Mouse (Mus musculus): Measurements from ENCODE around the gene Unkl. TPM values are rescaled to one million over a fixed set of nuclear protein-coding genes. Genes with fewer than 3 reads are reported as not detected.

The Unkl gene
- polyA plus RNA-seq (2012; fragmentation: generic; extraction: Trizol), result 1.8 TPM
- long read RNA-seq, experiment 1, result 0 reads
- long read RNA-seq, experiment 2, full-length matches to known transcripts, result 5 of 19 reads
- long read RNA-seq, experiment 2, partial matches to known transcripts, result 2 of 19 reads
- long read RNA-seq, experiment 2, other reads (novel, unspliced or antisense), result 12 of 19 reads

DNA sequence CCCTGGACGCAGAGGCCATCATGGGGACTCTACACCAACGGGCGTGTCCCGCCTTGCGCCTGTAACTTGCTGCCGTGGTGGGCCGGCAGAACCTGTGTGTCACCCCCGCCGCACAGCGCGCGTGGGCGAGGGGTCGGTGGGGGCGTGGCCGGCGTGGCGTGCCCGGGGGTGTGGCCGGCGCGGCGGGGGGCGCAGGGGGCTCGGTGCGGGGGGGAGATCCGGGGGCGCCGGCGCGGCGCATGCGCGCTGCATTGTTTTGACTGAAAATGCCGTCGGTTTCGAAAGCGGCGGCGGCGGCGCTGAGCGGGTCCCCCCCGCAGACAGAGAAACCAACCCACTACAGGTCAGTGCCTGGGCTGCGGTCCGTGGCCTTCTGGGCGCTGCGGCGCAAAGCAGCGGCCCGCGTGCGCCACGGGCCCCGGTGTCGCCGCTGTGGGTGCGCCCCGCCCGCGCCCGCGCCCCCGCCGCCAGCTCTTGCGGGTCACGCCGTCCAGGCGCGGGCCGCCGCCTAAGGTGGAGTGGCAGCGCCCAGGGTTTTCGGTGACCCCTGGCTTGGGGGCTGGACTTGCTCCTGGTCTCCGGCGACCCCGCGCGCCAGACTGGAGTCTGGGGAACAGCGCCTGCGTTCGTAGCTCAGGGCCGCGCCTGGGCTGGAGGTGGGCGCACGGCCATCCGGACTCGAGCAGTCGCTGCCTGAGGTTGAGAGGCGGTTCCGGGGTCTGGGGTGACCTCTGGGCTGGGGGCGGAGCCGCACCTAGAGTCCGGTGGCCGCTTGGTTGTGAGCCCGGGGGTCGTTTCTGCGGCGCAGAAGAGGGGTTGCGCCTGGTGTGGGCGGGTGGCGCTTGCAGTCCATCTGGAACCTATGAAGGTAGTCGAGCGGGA, at the start of gene Unkl:
Gene Unkl, plus strand, starts transcription at position 248 of the 882 bp plus-strand sequence.
- Histone ChIP-seq H3K79me2 (ENCODE audit: control insufficient read depth, insufficient read depth) (peaks cover 77% of the 10 kb centered on the region), H3K36me3 (ENCODE audit: control insufficient read depth, insufficient read depth) (peaks cover 11% of the 10 kb centered on the region), H3K79me3 (ENCODE audit: low read depth) (peaks cover 41% of the 10 kb centered on the region), H3K27me3 (ENCODE audit: control insufficient read depth, insufficient read depth, insufficient read length) (no peaks in the 10 kb centered on the region), H3K4me3 (ENCODE audit: insufficient read depth, poor library complexity, severe bottlenecking) (peak within 1 kb of the TSS; percentile 66), H3ac (ENCODE audit: control insufficient read depth, insufficient read length, low read depth) (peak within 1 kb of the TSS; percentile 98)
- peak; percentile 31 for TF ChIP-seq MAX (IDR thresholded peaks at IDR 0.05)
- no peak for TF ChIP-seq FOSL1 (IDR thresholded peaks at IDR 0.05; ENCODE audit: insufficient read depth, low read length, poor library complexity, severe bottlenecking)

DNA sequence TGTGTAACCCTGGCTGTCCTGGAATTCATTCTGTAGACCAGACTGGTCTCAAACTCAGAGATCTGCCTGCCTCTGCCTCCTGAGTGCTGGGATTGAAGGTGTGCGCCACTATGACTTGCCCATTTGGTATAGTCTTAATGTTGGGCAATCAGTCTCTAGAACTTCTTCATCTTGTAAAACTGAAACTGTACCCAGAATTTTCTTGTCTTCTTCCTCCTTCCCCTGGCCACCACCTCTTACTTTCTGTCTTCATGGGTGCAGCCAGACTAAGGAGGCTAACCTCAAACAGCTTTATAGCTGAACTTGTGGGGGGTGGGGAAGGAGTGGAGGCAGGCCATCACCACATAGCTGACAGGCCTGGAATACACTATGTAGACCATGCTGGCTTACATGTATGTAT, 49.4 kb upstream of the Unkl start:
- Histone ChIP-seq H3ac (ENCODE audit: control insufficient read depth, insufficient read length, low read depth) (no peak overlapping the region), H3K4me3 (ENCODE audit: insufficient read depth, poor library complexity, severe bottlenecking) (no peak overlapping the region), H3K27me3 (ENCODE audit: control insufficient read depth, insufficient read depth, insufficient read length) (no peaks in the 10 kb centered on the region), H3K79me3 (ENCODE audit: low read depth) (peaks cover 36% of the 10 kb centered on the region), H3K79me2 (ENCODE audit: control insufficient read depth, insufficient read depth) (peaks cover 85% of the 10 kb centered on the region), H3K36me3 (ENCODE audit: control insufficient read depth, insufficient read depth) (peaks cover 3% of the 10 kb centered on the region)
- no peak for TF ChIP-seq USF1 (IDR thresholded peaks at IDR 0.05; ENCODE audit: low read depth)
- no peak for TF ChIP-seq MYOD1 (IDR thresholded peaks at IDR 0.05; ENCODE audit: control insufficient read depth, insufficient read length, low read depth)
- TF ChIP-seq MYOG (IDR thresholded peaks at IDR 0.05; ENCODE audit: control insufficient read depth, extremely low read depth, insufficient read length), result no peak
- no peak for TF ChIP-seq CTCF (IDR thresholded peaks at IDR 0.05; ENCODE audit: control insufficient read depth, insufficient read depth, insufficient read length)
- TF ChIP-seq FOSL1 (IDR thresholded peaks at IDR 0.05; ENCODE audit: insufficient read depth, low read length, poor library complexity, severe bottlenecking), result no peak
- no peak for TF ChIP-seq CEBPB (IDR thresholded peaks at IDR 0.05; ENCODE audit: low read depth)
- no peak for TF ChIP-seq MAX (IDR thresholded peaks at IDR 0.05)

DNA sequence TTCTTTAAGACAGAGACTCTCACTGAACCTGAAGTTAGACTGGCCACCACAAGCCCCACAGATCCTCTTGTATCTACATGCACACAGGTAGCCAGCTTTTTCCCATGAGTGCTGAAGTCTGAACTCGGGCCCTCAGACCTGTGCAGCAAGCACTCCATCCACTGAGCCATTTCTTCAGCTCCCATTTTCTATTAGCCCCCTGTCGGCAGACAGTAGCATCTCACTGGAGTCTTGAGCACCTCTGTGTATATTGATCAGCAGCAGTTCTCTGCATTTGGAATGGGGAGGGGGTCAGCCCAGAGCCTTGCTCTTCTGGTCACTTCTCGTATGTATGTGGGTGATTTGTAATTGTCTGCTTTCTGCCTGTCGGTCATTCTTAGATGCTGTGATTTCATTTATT, 48.2 kb upstream of the Unkl start:
- Histone ChIP-seq H3K79me2 (ENCODE audit: control insufficient read depth, insufficient read depth) (peaks cover 74% of the 10 kb centered on the region), H3ac (ENCODE audit: control insufficient read depth, insufficient read length, low read depth) (no peak overlapping the region), H3K4me3 (ENCODE audit: insufficient read depth, poor library complexity, severe bottlenecking) (no peak overlapping the region), H3K79me3 (ENCODE audit: low read depth) (peaks cover 26% of the 10 kb centered on the region), H3K36me3 (ENCODE audit: control insufficient read depth, insufficient read depth) (peaks cover 3% of the 10 kb centered on the region), H3K27me3 (ENCODE audit: control insufficient read depth, insufficient read depth, insufficient read length) (no peaks in the 10 kb centered on the region)
- no peak for TF ChIP-seq MAX (IDR thresholded peaks at IDR 0.05)
- TF ChIP-seq CTCF (IDR thresholded peaks at IDR 0.05; ENCODE audit: control insufficient read depth, insufficient read depth, insufficient read length), result no peak
- no peak for TF ChIP-seq FOSL1 (IDR thresholded peaks at IDR 0.05; ENCODE audit: insufficient read depth, low read length, poor library complexity, severe bottlenecking)
- TF ChIP-seq CEBPB (IDR thresholded peaks at IDR 0.05; ENCODE audit: low read depth), result no peak
- TF ChIP-seq MYOD1 (IDR thresholded peaks at IDR 0.05; ENCODE audit: control insufficient read depth, insufficient read length, low read depth), result no peak
- no peak for TF ChIP-seq USF1 (IDR thresholded peaks at IDR 0.05; ENCODE audit: low read depth)
- TF ChIP-seq MYOG (IDR thresholded peaks at IDR 0.05; ENCODE audit: control insufficient read depth, extremely low read depth, insufficient read length), result no peak

DNA sequence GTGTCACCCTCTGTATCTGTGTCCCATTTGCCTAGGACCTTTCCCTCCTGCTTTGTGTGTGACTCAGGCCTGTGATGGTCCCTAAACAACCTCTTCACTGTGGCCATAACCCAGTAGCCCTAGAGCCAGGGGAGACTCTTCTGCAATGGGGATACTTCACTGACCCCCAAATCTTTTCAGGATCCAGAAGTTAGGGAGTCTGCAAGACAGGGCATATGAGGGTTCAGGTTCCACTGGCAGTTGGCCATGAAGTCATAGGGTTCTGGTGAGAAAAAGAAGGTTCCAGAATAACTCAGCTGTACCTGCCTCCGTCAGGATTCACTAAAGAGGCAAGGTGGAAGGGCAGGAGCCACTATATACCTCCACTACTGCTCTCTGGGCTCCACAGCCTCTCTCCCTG, 26.0 kb upstream of the Unkl start, which contains the start of gene Ccdc154:
Gene Ccdc154, plus strand, starts transcription at position 301 of the 400 bp plus-strand sequence.
- Histone ChIP-seq H3K4me3 (ENCODE audit: insufficient read depth, poor library complexity, severe bottlenecking) (no peak within 1 kb of the TSS), H3K27me3 (ENCODE audit: control insufficient read depth, insufficient read depth, insufficient read length) (no peaks in the 10 kb centered on the region), H3K79me2 (ENCODE audit: control insufficient read depth, insufficient read depth) (no peaks in the 10 kb centered on the region), H3ac (ENCODE audit: control insufficient read depth, insufficient read length, low read depth) (no peak within 1 kb of the TSS), H3K79me3 (ENCODE audit: low read depth) (no peaks in the 10 kb centered on the region), H3K36me3 (ENCODE audit: control insufficient read depth, insufficient read depth) (peaks cover 21% of the 10 kb centered on the region)
- TF ChIP-seq USF1 (IDR thresholded peaks at IDR 0.05; ENCODE audit: low read depth), result no peak
- no peak for TF ChIP-seq MAX (IDR thresholded peaks at IDR 0.05)
- no peak for TF ChIP-seq MYOG (IDR thresholded peaks at IDR 0.05; ENCODE audit: control insufficient read depth, extremely low read depth, insufficient read length)
- no peak for TF ChIP-seq CEBPB (IDR thresholded peaks at IDR 0.05; ENCODE audit: low read depth)
- no peak for TF ChIP-seq CTCF (IDR thresholded peaks at IDR 0.05; ENCODE audit: control insufficient read depth, insufficient read depth, insufficient read length)
- no peak for TF ChIP-seq MYOD1 (IDR thresholded peaks at IDR 0.05; ENCODE audit: control insufficient read depth, insufficient read length, low read depth)
- no peak for TF ChIP-seq FOSL1 (IDR thresholded peaks at IDR 0.05; ENCODE audit: insufficient read depth, low read length, poor library complexity, severe bottlenecking)

DNA sequence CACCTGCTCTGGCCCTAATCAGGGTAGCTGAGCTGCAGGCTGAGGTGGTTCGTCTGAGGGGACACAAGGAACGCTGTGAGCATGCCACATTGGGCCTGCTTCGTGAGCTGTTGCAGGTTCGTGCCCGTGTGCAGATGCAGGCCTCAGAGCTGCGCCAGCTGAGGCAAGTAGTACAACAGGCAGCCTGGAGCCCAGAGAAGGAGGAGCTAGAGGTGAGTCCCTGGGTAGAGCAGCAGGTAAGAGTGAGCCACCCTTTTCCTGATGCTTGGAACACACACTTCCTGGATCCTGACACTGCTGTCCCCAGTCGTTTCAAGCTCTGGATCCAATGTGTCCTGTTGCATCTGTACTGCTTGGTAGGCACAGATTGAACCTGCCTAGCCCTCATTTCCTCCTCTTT, 24.8 kb upstream of the Unkl start:
- H3K4me3 ChIP-seq (ENCODE audit: insufficient read depth, poor library complexity, severe bottlenecking), result no peak overlapping the region
- H3K27me3 ChIP-seq (ENCODE audit: control insufficient read depth, insufficient read depth, insufficient read length), result no peaks in the 10 kb centered on the region
- H3K36me3 ChIP-seq (ENCODE audit: control insufficient read depth, insufficient read depth), result peaks cover 15% of the 10 kb centered on the region
- TF ChIP-seq MYOD1 (IDR thresholded peaks at IDR 0.05; ENCODE audit: control insufficient read depth, insufficient read length, low read depth) (no peak), MYOG (IDR thresholded peaks at IDR 0.05; ENCODE audit: control insufficient read depth, extremely low read depth, insufficient read length) (no peak), CTCF (IDR thresholded peaks at IDR 0.05; ENCODE audit: control insufficient read depth, insufficient read depth, insufficient read length) (no peak), USF1 (IDR thresholded peaks at IDR 0.05; ENCODE audit: low read depth) (no peak), FOSL1 (IDR thresholded peaks at IDR 0.05; ENCODE audit: insufficient read depth, low read length, poor library complexity, severe bottlenecking) (no peak), CEBPB (IDR thresholded peaks at IDR 0.05; ENCODE audit: low read depth) (no peak), MAX (IDR thresholded peaks at IDR 0.05) (no peak)
- H3ac ChIP-seq (ENCODE audit: control insufficient read depth, insufficient read length, low read depth), result no peak overlapping the region
- H3K79me2 ChIP-seq (ENCODE audit: control insufficient read depth, insufficient read depth), result no peaks in the 10 kb centered on the region
- no peaks in the 10 kb centered on the region for H3K79me3 ChIP-seq (ENCODE audit: low read depth)

Measured in C2C12 (cell line).